Mouse (Mus musculus) spleen, embryonic (tissue): ENCODE data around the gene Olfr873.
"Not testable (repeated sequence)": the region's sequence is repeated elsewhere in the genome, so short reads cannot be mapped to it uniquely, and the experiment has no call there.

Experiments
- CTCF ChIA-PET: fragments of 350-600 bp; sonication (Branson Sonifier 250); formaldehyde crosslinking; loops from one replicate; lab custom pipeline; 2022; lab: Charles Lee

Olfr873 gene

DNA sequence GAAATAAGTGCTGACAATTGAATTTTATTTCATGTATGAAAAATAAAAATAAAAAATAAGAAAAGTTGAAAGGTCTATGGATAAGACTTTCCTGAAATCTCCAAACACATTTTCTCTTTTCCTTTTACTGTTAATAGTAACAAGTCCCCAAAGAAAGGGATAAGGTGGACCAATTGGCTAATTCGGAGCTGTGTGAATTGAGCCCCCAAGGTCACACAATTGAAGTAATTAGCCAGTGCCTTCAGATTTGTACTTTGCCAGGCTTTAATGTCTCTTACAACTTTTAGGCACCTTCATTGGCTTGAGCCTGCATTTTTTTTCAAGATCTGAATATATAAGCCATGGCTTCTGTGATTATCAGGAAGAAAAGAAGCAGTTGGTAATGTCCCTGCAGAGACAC lies at the start of gene Olfr873:
Gene Olfr873 (plus strand): TSS at position 301 of the 400 bp plus-strand sequence.
- CTCF ChIA-PET: no interaction called here

DNA sequence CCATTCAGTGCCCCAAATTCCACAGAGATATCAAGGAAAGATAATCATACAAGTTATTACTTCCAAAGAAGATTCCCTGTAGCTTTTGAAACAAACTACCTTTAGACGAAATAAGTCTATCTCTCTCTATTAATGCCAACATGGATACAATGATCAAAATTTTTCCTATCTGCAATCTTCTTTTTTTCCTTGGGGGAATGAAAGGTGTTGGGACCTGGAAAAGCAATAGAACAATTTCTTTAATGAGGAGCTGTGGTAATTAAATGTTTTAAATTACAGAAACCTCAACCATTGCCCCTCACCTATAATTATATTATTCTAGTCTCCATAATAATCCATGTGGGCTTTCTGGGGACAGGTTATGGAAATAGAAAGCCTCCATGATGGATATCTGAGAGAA lies 16.3 kb upstream of the Olfr873 start, which contains the start of gene Olfr39:
Gene Olfr39 (plus strand): TSS at position 301 of the 400 bp plus-strand sequence.
- CTCF ChIA-PET: no interaction called here

DNA sequence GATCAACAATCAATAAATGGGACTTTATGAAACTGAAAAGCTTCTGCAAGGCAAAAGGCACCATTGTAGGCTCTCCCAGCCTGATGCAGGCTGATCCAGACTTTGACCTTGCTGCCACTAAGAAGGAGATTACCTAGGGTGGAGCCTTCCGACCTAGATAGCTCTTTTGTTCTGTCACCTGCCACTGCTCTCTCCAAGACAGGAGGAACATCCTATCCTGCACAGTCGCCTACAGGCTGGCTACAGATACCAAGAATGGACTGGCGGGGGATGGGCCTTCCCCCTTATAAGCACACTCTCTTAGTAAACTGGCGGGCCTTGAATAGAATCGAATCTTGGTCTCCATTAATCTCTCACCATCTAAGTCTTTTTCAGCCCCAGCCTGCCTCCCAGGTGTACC lies 2.8 kb upstream of the Olfr873 start:
- CTCF ChIA-PET: not testable (repeated sequence)

DNA sequence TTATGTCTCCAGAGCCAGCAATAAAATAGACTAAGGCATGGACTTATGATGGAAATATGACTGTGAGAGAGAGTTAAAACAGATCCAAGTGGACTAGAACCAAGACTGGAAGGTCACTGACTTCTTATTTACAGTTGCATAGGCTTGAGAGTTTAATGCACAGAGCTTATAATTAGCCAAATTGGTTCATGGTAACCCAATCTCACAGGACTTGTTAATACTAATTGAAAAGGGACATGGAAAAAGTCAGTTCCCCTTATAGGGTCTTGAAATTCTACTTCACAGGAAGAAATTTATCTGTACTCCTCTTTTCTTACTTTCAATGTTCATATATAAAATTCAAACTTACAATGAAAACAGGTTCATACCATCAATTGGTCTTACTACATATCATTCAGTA lies 37.7 kb downstream of the Olfr873 start, which contains the start of gene Olfr18:
Gene Olfr18 (minus strand): TSS at position 101 of the 400 bp plus-strand sequence.
- CTCF ChIA-PET: no interaction called here

DNA sequence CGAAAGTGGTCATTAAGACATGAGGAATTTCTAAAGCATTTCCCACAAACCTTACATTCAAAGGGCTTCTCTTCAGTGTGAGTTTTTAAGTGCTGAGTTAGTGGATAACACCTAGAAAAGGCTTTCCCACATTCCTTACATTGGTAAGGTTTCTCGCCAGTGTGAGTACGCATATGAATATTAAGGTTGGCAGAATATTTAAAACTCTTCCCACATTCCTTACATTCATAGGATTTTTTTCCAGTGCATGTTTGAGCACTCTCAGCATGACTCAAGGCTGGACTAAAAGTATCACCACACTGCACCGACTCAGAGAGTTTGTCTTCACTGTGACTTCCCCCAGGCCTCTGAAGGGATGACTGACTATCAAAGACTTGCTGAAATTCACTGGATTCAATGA lies 50.2 kb downstream of the Olfr873 start:
- CTCF ChIA-PET: no interaction called here
